Mouse (Mus musculus): ENCODE data around the gene Ankrd36. TPM values are rescaled to one million over a fixed set of nuclear protein-coding genes. Genes with fewer than 3 reads are reported as not detected.

Ankrd36 gene
- polyA plus RNA-seq, 1 experiment from 2014 or later, result not detected

DNA sequence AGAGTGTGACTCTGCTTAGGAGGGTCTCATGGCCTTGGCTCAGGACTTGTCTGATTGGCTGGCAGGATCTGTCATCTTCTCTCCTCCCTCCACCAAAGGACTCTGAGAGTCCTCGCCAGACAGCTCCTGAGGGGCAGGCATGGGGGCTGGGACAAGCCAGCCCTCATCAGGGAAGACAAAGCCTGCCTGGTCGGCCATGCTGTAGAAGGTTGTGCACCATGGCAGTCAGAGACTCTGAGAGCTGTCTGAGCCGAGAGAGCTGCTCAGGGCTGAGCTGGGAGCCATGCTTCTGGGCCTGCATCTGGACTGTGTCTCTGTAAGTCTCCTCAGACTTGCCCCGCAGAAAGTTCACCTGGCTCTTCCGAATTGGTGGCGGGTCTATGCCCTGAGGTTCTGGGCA, 5.6 kb upstream of the Ankrd36 start:
- H3K9me3 ChIP-seq (replicated peaks; ENCODE audit: control insufficient read depth, low read length), result no peaks in the 10 kb centered on the region
- no peaks in the 10 kb centered on the region for H3K36me3 ChIP-seq (ENCODE audit: control insufficient read depth, insufficient read depth, low read length)
- no peaks in the 10 kb centered on the region for H3K27me3 ChIP-seq (replicated peaks; ENCODE audit: control insufficient read depth, insufficient read depth, low read length)
- WGBS, result 57% methylated on average over 6 of the region's 6 CpGs
- H3K9ac ChIP-seq (ENCODE audit: low read length), result no peak overlapping the region
- no peak for ATAC-seq
- H3K27ac ChIP-seq (ENCODE audit: low read depth, low read length), result no peak overlapping the region
- no peak for DNase-seq (ENCODE audit: low spot score)
- no peak overlapping the region for H3K4me2 ChIP-seq (ENCODE audit: low read length)
- no peak overlapping the region for H3K4me3 ChIP-seq (ENCODE audit: low read depth, low read length)
- 0 out of 2 replicates have a peak, but pooled peaks cover 2% of the 10 kb centered on the region for H3K4me1 ChIP-seq (ENCODE audit: control insufficient read depth, insufficient read depth, low read length)

DNA sequence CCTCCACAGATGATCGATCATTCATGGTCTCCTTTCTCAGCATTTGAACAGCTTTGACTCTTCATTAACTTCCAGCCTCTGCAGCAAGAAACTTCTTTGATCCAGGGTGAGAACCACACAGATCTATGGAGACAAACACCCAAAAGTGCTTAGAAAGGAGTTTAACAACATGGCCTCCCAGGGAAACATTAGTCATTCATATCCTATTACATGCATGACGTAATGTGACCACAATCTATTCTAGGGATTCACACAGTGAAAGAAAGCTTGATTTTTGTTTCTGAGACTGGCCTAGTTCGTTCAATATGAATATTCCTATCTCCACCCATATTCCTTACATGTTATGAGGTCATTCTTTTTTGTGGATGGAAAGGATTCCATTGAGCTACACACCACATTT, 3.9 kb upstream of the Ankrd36 start:
- Histone ChIP-seq H3K36me3 (ENCODE audit: control insufficient read depth, insufficient read depth, low read length) (no peaks in the 10 kb centered on the region), H3K4me1 (ENCODE audit: control insufficient read depth, insufficient read depth, low read length) (0 out of 2 replicates have a peak, but pooled peaks cover 2% of the 10 kb centered on the region), H3K4me2 (ENCODE audit: low read length) (no peak overlapping the region), H3K27me3 (replicated peaks; ENCODE audit: control insufficient read depth, insufficient read depth, low read length) (no peaks in the 10 kb centered on the region), H3K9me3 (replicated peaks; ENCODE audit: control insufficient read depth, low read length) (no peaks in the 10 kb centered on the region), H3K4me3 (ENCODE audit: low read depth, low read length) (no peak overlapping the region), H3K27ac (ENCODE audit: low read depth, low read length) (no peak overlapping the region), H3K9ac (ENCODE audit: low read length) (no peak overlapping the region)
- ATAC-seq (no peak), DNase-seq (ENCODE audit: low spot score) (no peak)
- WGBS, result 78% methylated on average over 3 of the region's 3 CpGs

DNA sequence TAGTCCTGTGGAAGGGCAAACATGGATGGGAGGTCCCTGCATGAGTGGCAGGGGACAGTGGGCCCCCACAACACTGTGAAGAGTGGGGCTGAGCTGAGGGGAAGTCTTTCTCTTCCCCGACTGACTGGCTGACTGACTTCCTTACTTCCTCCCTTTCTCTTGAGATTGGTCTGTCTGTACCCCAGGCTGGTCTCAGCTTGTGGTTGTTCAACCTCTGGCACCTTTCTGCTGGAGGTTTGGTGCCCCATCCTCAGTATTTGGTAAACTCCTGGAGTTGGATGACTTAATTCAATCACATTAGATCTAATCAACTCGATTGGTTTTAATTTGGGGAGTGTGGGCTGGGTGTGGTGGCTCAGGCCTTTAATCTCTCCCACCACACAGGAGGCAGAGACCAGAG, 3.0 kb upstream of the Ankrd36 start:
- ATAC-seq (no peak), DNase-seq (ENCODE audit: low spot score) (no peak)
- H3K4me3 ChIP-seq (ENCODE audit: low read depth, low read length), result no peak overlapping the region
- no peak overlapping the region for H3K4me2 ChIP-seq (ENCODE audit: low read length)
- H3K36me3 ChIP-seq (ENCODE audit: control insufficient read depth, insufficient read depth, low read length), result no peaks in the 10 kb centered on the region
- 64% methylated on average over 2 of the region's 2 CpGs for WGBS
- H3K4me1 ChIP-seq (ENCODE audit: control insufficient read depth, insufficient read depth, low read length), result 0 out of 2 replicates have a peak, but pooled peaks cover 2% of the 10 kb centered on the region
- no peaks in the 10 kb centered on the region for H3K9me3 ChIP-seq (replicated peaks; ENCODE audit: control insufficient read depth, low read length)
- H3K27ac ChIP-seq (ENCODE audit: low read depth, low read length), result no peak overlapping the region
- no peak overlapping the region for H3K9ac ChIP-seq (ENCODE audit: low read length)
- no peaks in the 10 kb centered on the region for H3K27me3 ChIP-seq (replicated peaks; ENCODE audit: control insufficient read depth, insufficient read depth, low read length)

DNA sequence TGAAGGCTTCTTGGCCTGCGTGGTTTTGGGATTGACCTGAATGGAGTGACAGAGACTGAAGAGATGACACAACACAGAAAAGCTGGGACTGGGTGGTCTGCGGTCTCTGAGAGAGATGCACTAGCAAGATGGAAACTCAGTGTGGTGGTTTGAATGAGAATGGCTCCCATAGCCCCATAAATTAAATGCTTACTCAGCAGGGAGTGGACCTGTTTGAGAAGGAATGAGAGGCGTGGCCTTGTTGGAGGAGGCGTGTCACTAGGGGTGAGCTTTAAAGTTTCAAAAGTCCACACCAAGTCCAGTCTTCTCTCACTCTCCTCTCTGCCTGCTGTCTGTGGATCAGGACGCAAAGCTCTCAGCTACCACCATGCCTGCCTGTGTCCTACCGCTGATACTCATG, 1.8 kb upstream of the Ankrd36 start:
- DNase-seq (ENCODE audit: low spot score), result no peak
- Histone ChIP-seq H3K27ac (ENCODE audit: low read depth, low read length) (no peak overlapping the region), H3K4me3 (ENCODE audit: low read depth, low read length) (no peak overlapping the region), H3K9ac (ENCODE audit: low read length) (no peak overlapping the region), H3K9me3 (replicated peaks; ENCODE audit: control insufficient read depth, low read length) (no peaks in the 10 kb centered on the region), H3K4me1 (ENCODE audit: control insufficient read depth, insufficient read depth, low read length) (0 out of 2 replicates have a peak, but pooled peaks cover 2% of the 10 kb centered on the region), H3K4me2 (ENCODE audit: low read length) (no peak overlapping the region), H3K27me3 (replicated peaks; ENCODE audit: control insufficient read depth, insufficient read depth, low read length) (no peaks in the 10 kb centered on the region), H3K36me3 (ENCODE audit: control insufficient read depth, insufficient read depth, low read length) (no peaks in the 10 kb centered on the region)
- WGBS, result 96% methylated on average over 6 of the region's 6 CpGs
- ATAC-seq, result no peak

DNA sequence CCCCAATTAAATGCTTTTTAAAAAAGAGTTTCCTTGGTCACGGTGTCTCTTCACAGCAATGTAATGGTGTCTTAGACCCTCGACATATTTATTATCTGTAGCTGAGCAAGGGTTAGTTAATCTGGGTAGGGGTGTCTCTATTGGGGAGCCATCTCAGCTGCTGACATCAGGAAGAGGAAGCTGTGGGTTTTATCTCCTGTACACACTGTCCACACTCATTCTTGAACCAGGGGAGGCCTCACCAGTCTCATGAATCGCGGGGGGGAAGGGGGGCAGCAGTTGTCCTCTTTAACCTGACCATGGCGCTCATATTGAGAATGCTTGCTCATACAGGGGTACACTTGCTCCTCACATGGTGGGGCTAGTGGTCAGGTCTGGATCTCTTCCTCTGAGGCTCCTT, 1.4 kb upstream of the Ankrd36 start:
- Histone ChIP-seq H3K27me3 (replicated peaks; ENCODE audit: control insufficient read depth, insufficient read depth, low read length) (no peaks in the 10 kb centered on the region), H3K9me3 (replicated peaks; ENCODE audit: control insufficient read depth, low read length) (no peaks in the 10 kb centered on the region), H3K27ac (ENCODE audit: low read depth, low read length) (no peak overlapping the region), H3K4me1 (ENCODE audit: control insufficient read depth, insufficient read depth, low read length) (0 out of 2 replicates have a peak, but pooled peaks cover under 1% of the 10 kb centered on the region), H3K4me2 (ENCODE audit: low read length) (no peak overlapping the region), H3K4me3 (ENCODE audit: low read depth, low read length) (no peak overlapping the region), H3K36me3 (ENCODE audit: control insufficient read depth, insufficient read depth, low read length) (no peaks in the 10 kb centered on the region), H3K9ac (ENCODE audit: low read length) (no peak overlapping the region)
- ATAC-seq, result no peak
- no peak for DNase-seq (ENCODE audit: low spot score)
- WGBS, result 96% methylated on average over 5 of the region's 5 CpGs

DNA sequence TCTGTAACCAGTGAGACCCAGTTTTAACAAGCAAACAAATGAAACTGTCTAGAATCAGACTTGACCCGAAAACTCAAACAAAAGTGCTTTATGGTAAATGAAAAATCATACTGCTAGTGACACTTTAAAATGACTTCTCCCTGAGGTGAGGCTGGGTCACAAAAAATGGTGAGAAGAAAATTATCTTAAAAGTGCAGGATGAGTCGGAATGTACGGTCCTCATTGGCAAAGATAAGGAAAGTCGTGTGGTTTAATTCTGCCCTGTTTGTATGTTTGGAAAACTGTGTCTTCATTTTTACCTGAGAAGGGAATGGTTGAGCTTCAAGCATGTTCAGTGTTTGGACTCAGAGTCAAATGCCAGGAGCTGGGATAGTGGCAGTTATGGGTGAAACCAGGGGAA, 2.4 kb downstream of the Ankrd36 start:
- WGBS, result 95% methylated on average over 4 of the region's 4 CpGs
- Histone ChIP-seq H3K9ac (ENCODE audit: low read length) (no peak overlapping the region), H3K4me2 (ENCODE audit: low read length) (no peak overlapping the region), H3K27ac (ENCODE audit: low read depth, low read length) (no peak overlapping the region), H3K9me3 (replicated peaks; ENCODE audit: control insufficient read depth, low read length) (no peaks in the 10 kb centered on the region), H3K4me1 (ENCODE audit: control insufficient read depth, insufficient read depth, low read length) (no peaks in the 10 kb centered on the region), H3K27me3 (replicated peaks; ENCODE audit: control insufficient read depth, insufficient read depth, low read length) (no peaks in the 10 kb centered on the region), H3K4me3 (ENCODE audit: low read depth, low read length) (no peak overlapping the region), H3K36me3 (ENCODE audit: control insufficient read depth, insufficient read depth, low read length) (no peaks in the 10 kb centered on the region)
- ATAC-seq (no peak), DNase-seq (ENCODE audit: low spot score) (no peak)

DNA sequence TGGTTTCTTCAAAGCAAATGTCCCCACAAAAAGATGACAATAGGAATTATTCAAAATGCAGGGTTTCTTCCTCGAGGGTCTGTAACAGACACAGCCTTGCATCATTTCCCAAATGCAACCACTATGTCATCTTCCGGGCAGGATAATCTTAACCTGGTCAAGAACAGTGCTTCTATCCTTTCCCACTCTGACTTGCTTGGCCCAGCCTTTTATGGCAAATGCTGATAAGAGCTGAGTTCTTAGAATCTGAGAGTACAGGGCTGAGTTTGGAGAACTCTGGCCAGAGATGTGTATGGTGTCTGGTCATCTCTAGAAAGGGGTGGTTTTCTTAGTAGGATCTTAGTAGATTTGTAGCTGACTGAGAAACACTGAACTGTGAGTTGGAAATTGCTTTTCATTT, 4.3 kb downstream of the Ankrd36 start:
- no peak overlapping the region for H3K4me2 ChIP-seq (ENCODE audit: low read length)
- H3K9ac ChIP-seq (ENCODE audit: low read length), result no peak overlapping the region
- 81% methylated on average over 2 of the region's 2 CpGs for WGBS
- DNase-seq (ENCODE audit: low spot score) (no peak), ATAC-seq (no peak)
- H3K27me3 ChIP-seq (replicated peaks; ENCODE audit: control insufficient read depth, insufficient read depth, low read length), result no peaks in the 10 kb centered on the region
- H3K9me3 ChIP-seq (replicated peaks; ENCODE audit: control insufficient read depth, low read length), result no peaks in the 10 kb centered on the region
- no peaks in the 10 kb centered on the region for H3K4me1 ChIP-seq (ENCODE audit: control insufficient read depth, insufficient read depth, low read length)
- H3K4me3 ChIP-seq (ENCODE audit: low read depth, low read length), result no peak overlapping the region
- H3K27ac ChIP-seq (ENCODE audit: low read depth, low read length), result no peak overlapping the region
- H3K36me3 ChIP-seq (ENCODE audit: control insufficient read depth, insufficient read depth, low read length), result no peaks in the 10 kb centered on the region

DNA sequence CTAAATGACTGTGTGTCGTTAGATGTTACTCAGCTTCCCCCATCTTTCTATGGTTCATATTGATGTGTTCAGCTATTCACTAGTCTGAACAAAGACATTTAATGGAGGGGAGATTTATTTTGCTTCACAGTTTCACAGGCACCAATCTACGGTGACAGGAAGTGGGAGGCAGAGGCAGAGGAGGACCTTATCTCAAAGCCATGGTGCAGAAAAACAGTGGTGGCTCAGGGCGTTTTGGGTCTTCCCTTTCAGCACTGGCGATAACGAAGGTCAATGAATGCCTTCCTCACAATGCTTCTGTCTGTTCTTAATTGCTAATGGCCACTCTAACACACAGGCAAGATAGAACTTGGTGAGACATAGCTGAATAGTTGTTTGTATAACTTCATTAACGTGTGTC, 5.6 kb downstream of the Ankrd36 start:
- no peak overlapping the region for H3K9ac ChIP-seq (ENCODE audit: low read length)
- WGBS, result 55% methylated on average over 6 of the region's 6 CpGs
- no peak for ATAC-seq
- H3K9me3 ChIP-seq (replicated peaks; ENCODE audit: control insufficient read depth, low read length), result no peaks in the 10 kb centered on the region
- no peaks in the 10 kb centered on the region for H3K4me1 ChIP-seq (ENCODE audit: control insufficient read depth, insufficient read depth, low read length)
- H3K4me3 ChIP-seq (ENCODE audit: low read depth, low read length), result no peak overlapping the region
- H3K4me2 ChIP-seq (ENCODE audit: low read length), result no peak overlapping the region
- DNase-seq (ENCODE audit: low spot score), result no peak
- H3K36me3 ChIP-seq (ENCODE audit: control insufficient read depth, insufficient read depth, low read length), result no peaks in the 10 kb centered on the region
- no peaks in the 10 kb centered on the region for H3K27me3 ChIP-seq (replicated peaks; ENCODE audit: control insufficient read depth, insufficient read depth, low read length)
- H3K27ac ChIP-seq (ENCODE audit: low read depth, low read length), result no peak overlapping the region

DNA sequence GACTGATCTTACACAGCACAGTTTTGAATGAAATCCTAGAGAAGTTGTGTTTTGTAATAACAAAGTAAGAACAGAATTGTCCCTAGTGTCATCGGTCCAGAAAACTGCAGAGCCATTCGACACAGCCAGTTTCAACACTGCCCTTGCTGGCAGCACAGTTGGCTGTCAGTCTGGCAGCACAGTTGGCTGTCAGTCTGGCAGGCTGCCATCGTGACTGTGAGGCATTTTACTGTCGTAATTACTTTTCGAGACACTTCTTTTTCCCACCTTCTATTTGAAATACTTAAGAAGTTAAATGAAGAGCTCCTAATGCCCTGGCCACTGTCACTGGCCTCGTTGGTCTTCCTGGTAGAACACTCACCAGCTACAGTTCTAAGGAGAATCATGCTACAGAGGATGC, 22.9 kb downstream of the Ankrd36 start:
- no peak for ATAC-seq
- peak; percentile 72 for DNase-seq (ENCODE audit: low spot score)

More for the DNA sequence above, 22.9 kb downstream of the Ankrd36 start:
- Histone ChIP-seq H3K9me3 (replicated peaks; ENCODE audit: control insufficient read depth, low read length) (no peaks in the 10 kb centered on the region), H3K27me3 (replicated peaks; ENCODE audit: control insufficient read depth, insufficient read depth, low read length) (no peaks in the 10 kb centered on the region), H3K4me3 (ENCODE audit: low read depth, low read length) (no peak overlapping the region), H3K4me1 (ENCODE audit: control insufficient read depth, insufficient read depth, low read length) (peaks cover 3% of the 10 kb centered on the region; the same call in 1 of the 2 replicates), H3K27ac (ENCODE audit: low read depth, low read length) (no peak overlapping the region), H3K9ac (ENCODE audit: low read length) (no peak overlapping the region), H3K36me3 (ENCODE audit: control insufficient read depth, insufficient read depth, low read length) (no peaks in the 10 kb centered on the region), H3K4me2 (ENCODE audit: low read length) (no peak overlapping the region)
- WGBS, result 33% methylated on average over 6 of the region's 6 CpGs

All from forebrain, embryonic 14.5 days (tissue).